Mouse (Mus musculus): ENCODE measurements around the gene Col5a1.

DNA sequence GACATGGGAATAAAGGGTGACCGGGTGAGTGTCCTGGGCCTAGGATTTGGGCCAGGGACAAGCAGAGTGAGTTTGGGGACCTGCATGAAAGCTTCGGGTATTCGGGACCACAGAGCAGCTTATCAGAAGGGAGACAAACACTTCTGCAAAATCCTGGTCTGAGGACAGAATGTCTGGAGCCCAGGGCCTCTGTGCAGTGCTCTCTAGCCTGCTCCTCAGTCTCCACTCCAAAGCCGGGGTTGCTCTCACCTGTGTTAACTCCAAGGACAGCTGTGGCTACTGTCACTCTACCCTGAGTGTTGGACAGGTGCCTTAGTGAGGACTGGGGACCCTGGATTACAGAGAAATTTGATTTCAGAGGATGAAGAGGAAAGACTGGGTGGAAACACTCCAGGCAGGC lies 100.5 kb downstream of the Col5a1 start:
- TF ChIP-seq CTCF (IDR thresholded peaks at IDR 0.05; ENCODE audit: extremely low read depth, insufficient read depth, insufficient read length, insufficient replicate concordance) (no peak), POLR2A (IDR thresholded peaks at IDR 0.05; ENCODE audit: low read depth, low read length) (no peak)

Measured in spleen, adult 2 months (tissue).